Mouse (Mus musculus): Measurements from ENCODE around the gene Abcc4. TPM values are rescaled to one million over a fixed set of nuclear protein-coding genes. Genes with fewer than 3 reads are reported as not detected.

The Abcc4 gene
- polyA plus RNA-seq, 1 experiment = 0.96 TPM

GRCm38 (mm10) chr14:118718576-118718975 lies 12.6 kb upstream of the Abcc4 start:
- no peak overlapping the region for H3K27ac ChIP-seq (ENCODE audit: control insufficient read depth, insufficient read depth, low read depth, low read length)
- H3K4me1 ChIP-seq (ENCODE audit: control insufficient read depth, insufficient read depth, low read length) = peaks cover 3% of the 10 kb centered on the region
- no peak overlapping the region for H3K4me3 ChIP-seq (ENCODE audit: control insufficient read depth, low read depth, low read length)
- no peaks in the 10 kb centered on the region for H3K36me3 ChIP-seq (ENCODE audit: control insufficient read depth, insufficient read depth, low read length)
- H3K27me3 ChIP-seq (ENCODE audit: control insufficient read depth, insufficient read depth, low read length) = no peaks in the 10 kb centered on the region
- TF ChIP-seq CTCF (IDR thresholded peaks at IDR 0.05; ENCODE audit: control insufficient read depth, insufficient read depth, insufficient replicate concordance, low read depth, low read length) (no peak), POLR2A (IDR thresholded peaks at IDR 0.05; ENCODE audit: control insufficient read depth, low read depth, low read length) (no peak)

DNA sequence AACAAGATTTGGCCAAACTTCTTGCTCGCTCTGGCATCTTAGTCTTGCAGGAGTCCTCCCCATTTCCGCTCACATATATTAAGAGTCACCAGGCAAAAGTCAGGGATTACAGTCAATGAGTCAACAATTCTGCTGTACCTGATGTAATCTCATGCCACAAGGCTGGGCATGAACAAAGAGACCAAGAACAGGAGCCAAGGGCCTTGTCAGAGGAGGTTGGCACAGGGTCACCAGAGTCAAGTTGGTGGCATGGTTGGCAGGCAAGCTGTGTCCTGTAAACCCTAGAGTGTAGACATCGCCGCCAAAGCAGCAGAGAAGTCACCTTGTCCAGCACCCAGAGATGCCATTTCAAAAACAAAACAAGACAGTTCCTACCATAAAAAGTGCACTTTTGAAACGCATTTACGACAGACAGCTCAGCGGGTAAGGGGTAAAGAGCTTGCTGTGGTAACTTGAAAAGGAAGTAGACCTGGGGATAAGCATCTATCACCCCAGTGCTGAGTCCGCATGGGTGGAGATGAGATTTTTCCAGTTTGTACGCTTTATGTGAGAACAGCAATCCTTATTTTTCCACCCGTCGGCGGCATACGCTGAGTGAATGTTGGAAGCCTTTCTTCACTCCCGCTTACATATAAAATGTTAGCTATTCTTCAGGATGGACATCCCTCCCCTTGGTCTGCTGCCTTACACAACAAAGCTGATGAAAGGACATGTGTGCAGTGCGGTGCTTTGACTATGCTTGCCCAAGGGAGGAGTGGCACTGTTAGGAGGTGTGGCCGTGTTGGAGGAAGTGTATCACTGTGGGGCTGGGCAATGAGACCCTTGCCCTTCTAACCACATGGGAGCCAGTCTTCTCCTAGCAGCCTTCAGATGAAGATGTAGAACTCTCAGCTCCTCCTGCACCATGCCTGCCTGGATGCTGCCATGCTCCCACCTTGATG lies 10.6 kb upstream of the Abcc4 start:
- H3K4me1 ChIP-seq (ENCODE audit: control insufficient read depth, insufficient read depth, low read length) = peaks cover 6% of the 10 kb centered on the region
- H3K4me3 ChIP-seq (ENCODE audit: control insufficient read depth, low read depth, low read length) = no peak overlapping the region
- TF ChIP-seq CTCF (IDR thresholded peaks at IDR 0.05; ENCODE audit: control insufficient read depth, insufficient read depth, insufficient replicate concordance, low read depth, low read length) (no peak), POLR2A (IDR thresholded peaks at IDR 0.05; ENCODE audit: control insufficient read depth, low read depth, low read length) (no peak)
- no peaks in the 10 kb centered on the region for H3K27me3 ChIP-seq (ENCODE audit: control insufficient read depth, insufficient read depth, low read length)
- H3K36me3 ChIP-seq (ENCODE audit: control insufficient read depth, insufficient read depth, low read length) = no peaks in the 10 kb centered on the region
- no peak overlapping the region for H3K27ac ChIP-seq (ENCODE audit: control insufficient read depth, insufficient read depth, low read depth, low read length)

DNA sequence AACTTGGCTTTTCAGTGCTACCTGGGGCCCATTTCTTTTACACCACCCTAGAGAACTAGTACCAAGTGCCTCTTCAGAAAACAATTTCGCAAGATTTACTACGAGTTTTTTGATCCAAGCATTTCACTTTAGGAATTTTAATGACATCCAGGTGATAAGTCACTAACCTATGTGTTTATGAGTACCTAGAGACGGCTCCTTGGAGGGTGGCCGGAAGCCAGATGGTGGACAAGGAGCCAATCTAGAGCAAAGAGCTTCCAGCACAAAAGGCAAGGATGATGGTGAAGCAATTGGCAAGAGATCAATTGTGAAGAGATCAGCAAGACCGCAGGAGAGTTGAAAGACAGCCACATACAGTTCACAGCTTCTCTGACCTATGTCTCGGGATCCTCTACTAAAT lies 8.7 kb upstream of the Abcc4 start:
- no peaks in the 10 kb centered on the region for H3K27me3 ChIP-seq (ENCODE audit: control insufficient read depth, insufficient read depth, low read length)
- no peaks in the 10 kb centered on the region for H3K36me3 ChIP-seq (ENCODE audit: control insufficient read depth, insufficient read depth, low read length)
- no peak overlapping the region for H3K4me3 ChIP-seq (ENCODE audit: control insufficient read depth, low read depth, low read length)
- TF ChIP-seq POLR2A (IDR thresholded peaks at IDR 0.05; ENCODE audit: control insufficient read depth, low read depth, low read length) (no peak), CTCF (IDR thresholded peaks at IDR 0.05; ENCODE audit: control insufficient read depth, insufficient read depth, insufficient replicate concordance, low read depth, low read length) (no peak)
- H3K27ac ChIP-seq (ENCODE audit: control insufficient read depth, insufficient read depth, low read depth, low read length) = no peak overlapping the region
- H3K4me1 ChIP-seq (ENCODE audit: control insufficient read depth, insufficient read depth, low read length) = peaks cover 8% of the 10 kb centered on the region

- Histone ChIP-seq H3K4me1 (ENCODE audit: control insufficient read depth, insufficient read depth, low read length) (peaks cover 8% of the 10 kb centered on the region), H3K27me3 (ENCODE audit: control insufficient read depth, insufficient read depth, low read length) (no peaks in the 10 kb centered on the region), H3K36me3 (ENCODE audit: control insufficient read depth, insufficient read depth, low read length) (no peaks in the 10 kb centered on the region), H3K27ac (ENCODE audit: control insufficient read depth, insufficient read depth, low read depth, low read length) (no peak overlapping the region), H3K4me3 (ENCODE audit: control insufficient read depth, low read depth, low read length) (no peak overlapping the region)
- TF ChIP-seq CTCF (IDR thresholded peaks at IDR 0.05; ENCODE audit: control insufficient read depth, insufficient read depth, insufficient replicate concordance, low read depth, low read length) (no peak), POLR2A (IDR thresholded peaks at IDR 0.05; ENCODE audit: control insufficient read depth, low read depth, low read length) (no peak)
Observed at GRCm38 (mm10) chr14:118714320-118714719, 8.3 kb upstream of the Abcc4 start.

GRCm38 (mm10) chr14:118713869-118714268 lies 7.8 kb upstream of the Abcc4 start:
- peaks cover 8% of the 10 kb centered on the region for H3K4me1 ChIP-seq (ENCODE audit: control insufficient read depth, insufficient read depth, low read length)
- H3K36me3 ChIP-seq (ENCODE audit: control insufficient read depth, insufficient read depth, low read length) = no peaks in the 10 kb centered on the region
- H3K27me3 ChIP-seq (ENCODE audit: control insufficient read depth, insufficient read depth, low read length) = no peaks in the 10 kb centered on the region
- no peak for TF ChIP-seq POLR2A (IDR thresholded peaks at IDR 0.05; ENCODE audit: control insufficient read depth, low read depth, low read length)
- no peak for TF ChIP-seq CTCF (IDR thresholded peaks at IDR 0.05; ENCODE audit: control insufficient read depth, insufficient read depth, insufficient replicate concordance, low read depth, low read length)
- H3K4me3 ChIP-seq (ENCODE audit: control insufficient read depth, low read depth, low read length) = peak overlapping the region; percentile 68
- H3K27ac ChIP-seq (ENCODE audit: control insufficient read depth, insufficient read depth, low read depth, low read length) = no peak overlapping the region

GRCm38 (mm10) chr14:118713408-118713807 lies 7.4 kb upstream of the Abcc4 start:
- no peak overlapping the region for H3K27ac ChIP-seq (ENCODE audit: control insufficient read depth, insufficient read depth, low read depth, low read length)
- no peaks in the 10 kb centered on the region for H3K36me3 ChIP-seq (ENCODE audit: control insufficient read depth, insufficient read depth, low read length)
- H3K4me1 ChIP-seq (ENCODE audit: control insufficient read depth, insufficient read depth, low read length) = peaks cover 8% of the 10 kb centered on the region
- peak overlapping the region; percentile 68 for H3K4me3 ChIP-seq (ENCODE audit: control insufficient read depth, low read depth, low read length)
- no peak for TF ChIP-seq CTCF (IDR thresholded peaks at IDR 0.05; ENCODE audit: control insufficient read depth, insufficient read depth, insufficient replicate concordance, low read depth, low read length)
- no peak for TF ChIP-seq POLR2A (IDR thresholded peaks at IDR 0.05; ENCODE audit: control insufficient read depth, low read depth, low read length)
- no peaks in the 10 kb centered on the region for H3K27me3 ChIP-seq (ENCODE audit: control insufficient read depth, insufficient read depth, low read length)

GRCm38 (mm10) chr14:118712889-118713288 lies 6.9 kb upstream of the Abcc4 start:
- Histone ChIP-seq H3K4me3 (ENCODE audit: control insufficient read depth, low read depth, low read length) (no peak overlapping the region; the same call in 1 of the 2 replicates), H3K36me3 (ENCODE audit: control insufficient read depth, insufficient read depth, low read length) (no peaks in the 10 kb centered on the region), H3K4me1 (ENCODE audit: control insufficient read depth, insufficient read depth, low read length) (peaks cover 8% of the 10 kb centered on the region), H3K27me3 (ENCODE audit: control insufficient read depth, insufficient read depth, low read length) (no peaks in the 10 kb centered on the region), H3K27ac (ENCODE audit: control insufficient read depth, insufficient read depth, low read depth, low read length) (no peak overlapping the region)
- TF ChIP-seq POLR2A (IDR thresholded peaks at IDR 0.05; ENCODE audit: control insufficient read depth, low read depth, low read length) (no peak), CTCF (IDR thresholded peaks at IDR 0.05; ENCODE audit: control insufficient read depth, insufficient read depth, insufficient replicate concordance, low read depth, low read length) (no peak)

All from testis, adult 2 months (tissue).